Mouse (Mus musculus) small intestine, adult 2 months (tissue): Measurements from ENCODE around the gene Ap2a2.

ENCODE experiments used
- CTCF ChIP-seq: fragments of 200-500 bp; IDR thresholded peaks from 2 replicates; pipeline ENCODE4 v1.5.1; 2012; ENCODE audit warnings: low read depth, mild to moderate bottlenecking, control low read depth, inconsistent platforms, low read length, moderate library complexity, mixed read lengths; ENCODE audit not compliant: insufficient replicate concordance, insufficient read length; ENCODE audit errors: extremely low read depth
- POLR2A ChIP-seq: fragments of 200-500 bp; IDR thresholded peaks from 2 replicates; pipeline ENCODE4 v1.6.1; 2012; ENCODE audit warnings: low read depth, mild to moderate bottlenecking, control low read depth, inconsistent platforms, low read length, moderate library complexity

DNA sequence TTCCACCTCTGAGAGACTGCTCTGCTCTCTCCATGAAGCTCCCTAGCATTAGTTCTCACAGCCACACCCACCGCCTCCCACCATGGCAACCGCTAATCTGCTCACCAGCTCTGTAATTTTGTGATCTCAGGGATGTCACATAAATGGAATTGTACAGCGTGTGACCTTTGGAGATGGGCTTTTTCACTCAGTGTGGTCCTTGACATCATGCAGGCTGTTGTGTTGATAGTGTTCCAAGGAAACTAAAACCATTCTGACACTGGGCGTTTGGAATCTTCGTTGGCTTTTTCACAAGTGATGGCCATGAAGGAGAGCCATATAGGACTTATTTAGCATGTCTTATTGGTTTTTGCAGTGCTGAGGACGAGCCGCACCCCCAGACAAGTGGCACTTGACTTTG lies 4.6 kb downstream of the Ap2a2 start:
- TF ChIP-seq POLR2A (no peak), CTCF (no peak)
